Mouse (Mus musculus) G1E (cell line): ENCODE measurements around the gene Ugt1a7c.

Source experiments
- CTCF ChIP-seq: IDR thresholded peaks from 2 replicates; pipeline ENCODE4 v1.5.1; 2012; ENCODE audit warnings: low read depth, low read length, inconsistent platforms, mixed read lengths
- POLR2AphosphoS5 ChIP-seq: IDR thresholded peaks from 2 replicates; pipeline ENCODE4 v1.6.1; 2012; ENCODE audit warnings: low read depth, low read length, inconsistent platforms; ENCODE audit not compliant: insufficient replicate concordance

GRCm38 (mm10) chr1:88217576-88217975 is 122.7 kb downstream of the Ugt1a7c start:
- TF ChIP-seq CTCF, result no peak
- TF ChIP-seq POLR2AphosphoS5, result no peak
